Mouse (Mus musculus) CH12.LX (cell line): Measurements from ENCODE around the gene Mmgt2. TPM values are rescaled to one million over a fixed set of nuclear protein-coding genes. Genes with fewer than 3 reads are reported as not detected.

ENCODE experiments used
- DNase-seq: peaks from one replicate; pipeline ENCODE4 v3.0.0-alpha.2; 2013; ENCODE audit errors: extremely low read depth
- H3K27ac ChIP-seq: 2 replicates; pipeline ENCODE4 v1.5.1; 2012; ENCODE audit warnings: low read depth, mild to moderate bottlenecking, control low read depth, moderate library complexity; ENCODE audit not compliant: insufficient read depth
- H3K27me3 ChIP-seq: replicated peaks from 2 replicates; pipeline ENCODE3; 2012; ENCODE audit warnings: inconsistent platforms
- H3K36me3 ChIP-seq, 2 experiments: replicated peaks in 1 of 2; 2 replicates each; pipeline versions ENCODE3 to v1.6.1; 2012; ENCODE audit warnings: inconsistent platforms in 1 of 2, low read length in 1 of 2, mild to moderate bottlenecking in 1 of 2, mixed read lengths in 1 of 2, moderate library complexity in 1 of 2; ENCODE audit not compliant: control insufficient read depth in 1 of 2, insufficient read depth in 1 of 2
- H3K4me1 ChIP-seq, 2 experiments: 2 replicates each; pipeline ENCODE4 v1.6.1; 2012; ENCODE audit warnings: inconsistent platforms in 1 of 2, moderate library complexity in 1 of 2; ENCODE audit not compliant: insufficient read depth in 2 of 2, control insufficient read depth in 1 of 2
- H3K4me2 ChIP-seq: 2 replicates; pipeline ENCODE4 v1.6.1; 2012; ENCODE audit warnings: low read depth, mild to moderate bottlenecking, control low read depth; ENCODE audit not compliant: poor library complexity, insufficient read depth, severe bottlenecking
- H3K4me3 ChIP-seq, 3 experiments: fragments of 150-350 bp in 1 of 3; sonication (generic) in 1 of 3; replicated peaks in 1 of 3; 2 replicates each; pipeline versions ENCODE3 to v1.5.1; 2011 to 2012; ENCODE audit warnings: low read depth in 2 of 3, low read length in 2 of 3, mild to moderate bottlenecking in 2 of 3, moderate library complexity in 2 of 3, control low read depth in 1 of 3, improper control_type of control experiment in 1 of 3, inconsistent platforms in 1 of 3, mixed read lengths in 1 of 3; ENCODE audit not compliant: poor library complexity in 1 of 3
- H3K79me2 ChIP-seq: replicated peaks from 2 replicates; pipeline ENCODE4 v1.6.1; 2012; ENCODE audit warnings: mild to moderate bottlenecking, moderate library complexity; ENCODE audit not compliant: control insufficient read depth, poor library complexity, insufficient read depth, severe bottlenecking; ENCODE audit errors: extremely low read depth
- H3K9ac ChIP-seq: 2 replicates; pipeline ENCODE4 v1.6.1; 2012; ENCODE audit warnings: low read depth, mild to moderate bottlenecking, control low read depth, moderate library complexity; ENCODE audit not compliant: insufficient read depth
- H3K9me3 ChIP-seq: replicated peaks from 2 replicates; pipeline ENCODE3; 2012; ENCODE audit warnings: low read length, inconsistent platforms, mixed read lengths
- BHLHE40 ChIP-seq: IDR thresholded peaks from 2 replicates; pipeline ENCODE4 v1.6.1; 2011; ENCODE audit warnings: mild to moderate bottlenecking, low read depth, low read length, improper control_type of control experiment
- CHD1 ChIP-seq: IDR thresholded peaks from 2 replicates; pipeline ENCODE4 v1.6.1; 2012; ENCODE audit warnings: low read depth, low read length, improper control_type of control experiment, inconsistent platforms
- CHD2 ChIP-seq: IDR thresholded peaks from 2 replicates; pipeline ENCODE4 v1.6.1; 2011; ENCODE audit warnings: low read length, improper control_type of control experiment
- CTCF ChIP-seq, 2 experiments: IDR thresholded peaks in 1 of 2; conservative IDR thresholded peaks in 1 of 2; 2 replicates each; pipeline ENCODE4 v1.5.1; 2011 to 2012; ENCODE audit warnings: low read depth in 2 of 2, low read length in 2 of 2, improper control_type of control experiment in 1 of 2, inconsistent platforms in 1 of 2, mild to moderate bottlenecking in 1 of 2, moderate library complexity in 1 of 2
- ETS1 ChIP-seq: conservative IDR thresholded peaks from 2 replicates; pipeline ENCODE4 v1.6.1; 2012; ENCODE audit warnings: low read depth, mild to moderate bottlenecking, inconsistent platforms, low read length, improper control_type of control experiment, moderate library complexity
- GABPA ChIP-seq: IDR thresholded peaks from 2 replicates; pipeline ENCODE4 v1.6.1; 2012; ENCODE audit warnings: low read depth, low read length, improper control_type of control experiment, inconsistent platforms; ENCODE audit not compliant: insufficient replicate concordance
- IRF4 ChIP-seq: IDR thresholded peaks from 2 replicates; pipeline ENCODE4 v1.6.1; 2014; ENCODE audit warnings: low read depth, mild to moderate bottlenecking, inconsistent platforms, low read length, improper control_type of control experiment
- JUN ChIP-seq: IDR thresholded peaks from 2 replicates; pipeline ENCODE4 v1.6.1; 2011; ENCODE audit warnings: low read depth, mild to moderate bottlenecking, low read length, improper control_type of control experiment, moderate library complexity; ENCODE audit not compliant: insufficient read depth
- JUND ChIP-seq: conservative IDR thresholded peaks from 2 replicates; pipeline ENCODE4 v1.6.1; 2011; ENCODE audit warnings: low read depth, low read length, improper control_type of control experiment
- MAX ChIP-seq: IDR thresholded peaks from 2 replicates; pipeline ENCODE4 v1.6.1; 2011; ENCODE audit warnings: low read length, improper control_type of control experiment
- MAZ ChIP-seq: IDR thresholded peaks from 2 replicates; pipeline ENCODE4 v1.6.1; 2012; ENCODE audit warnings: low read depth, mild to moderate bottlenecking, inconsistent platforms, low read length, improper control_type of control experiment, moderate library complexity
- MEF2A ChIP-seq: IDR thresholded peaks from 2 replicates; pipeline ENCODE4 v1.6.1; 2014; ENCODE audit warnings: low read depth, mild to moderate bottlenecking, inconsistent platforms, low read length, improper control_type of control experiment, borderline replicate concordance
- MXI1 ChIP-seq: IDR thresholded peaks from 2 replicates; pipeline ENCODE4 v1.6.1; 2011; ENCODE audit warnings: mild to moderate bottlenecking, low read depth, low read length, improper control_type of control experiment
- MYC ChIP-seq: IDR thresholded peaks from 2 replicates; pipeline ENCODE4 v1.6.1; 2011; ENCODE audit warnings: low read depth, mild to moderate bottlenecking, improper control_type of control experiment, low read length
- NELFE ChIP-seq: IDR thresholded peaks from 2 replicates; pipeline ENCODE4 v1.6.1; 2011; ENCODE audit warnings: low read depth, low read length, improper control_type of control experiment
- PAX5 ChIP-seq: IDR thresholded peaks from 2 replicates; pipeline ENCODE4 v1.6.1; 2012; ENCODE audit warnings: low read length, inconsistent platforms, mixed read lengths
- POLR2A ChIP-seq: IDR thresholded peaks from 2 replicates; pipeline ENCODE4 v1.6.1; 2011; ENCODE audit warnings: low read depth, mild to moderate bottlenecking, improper control_type of control experiment, low read length
- SMC3 ChIP-seq: IDR thresholded peaks from 2 replicates; pipeline ENCODE4 v1.6.1; 2011; ENCODE audit warnings: low read depth, low read length, improper control_type of control experiment
- TBP ChIP-seq: conservative IDR thresholded peaks from 2 replicates; pipeline ENCODE4 v1.6.1; 2011; ENCODE audit warnings: low read depth, low read length, improper control_type of control experiment
- UBTF ChIP-seq: IDR thresholded peaks from 2 replicates; pipeline ENCODE4 v1.6.1; 2012; ENCODE audit warnings: low read depth, mild to moderate bottlenecking, inconsistent platforms, low read length, improper control_type of control experiment, moderate library complexity
- ZC3H11A ChIP-seq: IDR thresholded peaks from 2 replicates; pipeline ENCODE4 v1.6.1; 2012; ENCODE audit warnings: low read depth, mild to moderate bottlenecking, inconsistent platforms, low read length, improper control_type of control experiment
- ZMIZ1 ChIP-seq: IDR thresholded peaks from 2 replicates; pipeline ENCODE4 v1.6.1; 2012; ENCODE audit warnings: low read depth, mild to moderate bottlenecking, inconsistent platforms, low read length, improper control_type of control experiment
- ZNF384 ChIP-seq: IDR thresholded peaks from 2 replicates; pipeline ENCODE4 v1.6.1; 2012; ENCODE audit warnings: low read depth, low read length, improper control_type of control experiment, inconsistent platforms
- dilution Hi-C: fragments of 300-500 bp; cut with MboI; formaldehyde crosslinking; loops from 2 replicates; pipeline ENCODE4 v1.14.3; 2020; ENCODE audit warnings: low sequenced_read_pairs; ENCODE audit not compliant: extremely low pct_unique_long_range_greater_than_20kb, extremely low pct_ligation_motif_present
- in situ Hi-C: fragments of 300-500 bp; cut with MboI; formaldehyde crosslinking; loops from 3 replicates; pipeline ENCODE4 v1.14.3; 2019; ENCODE audit warnings: low sequenced_read_pairs, low pct_ligation_motif_present, low pct_unique_long_range_greater_than_20kb, mixed read lengths
- polyA plus RNA-seq: library from polyadenylated mRNA; unstranded; fragments of >175 nt; gene quantifications from 2 replicates; pipeline ENCODE4 v1.2.1, GENCODE M21; 2012; ENCODE audit warnings: low read depth; ENCODE audit not compliant: insufficient read length
- total RNA-seq, 2 experiments: library from RNA; depleted of rRNA; stranded (reverse); fragments of 300-350 nt in 1 of 2; fragments of >200 nt in 1 of 2; gene quantifications; 2 replicates each; pipeline ENCODE4 v1.2.3; 2012 to 2014

Gene Mmgt2
- total and polyA plus RNA-seq, 3 experiments: 49.2 to 65.9 (median 60.7) TPM

DNA sequence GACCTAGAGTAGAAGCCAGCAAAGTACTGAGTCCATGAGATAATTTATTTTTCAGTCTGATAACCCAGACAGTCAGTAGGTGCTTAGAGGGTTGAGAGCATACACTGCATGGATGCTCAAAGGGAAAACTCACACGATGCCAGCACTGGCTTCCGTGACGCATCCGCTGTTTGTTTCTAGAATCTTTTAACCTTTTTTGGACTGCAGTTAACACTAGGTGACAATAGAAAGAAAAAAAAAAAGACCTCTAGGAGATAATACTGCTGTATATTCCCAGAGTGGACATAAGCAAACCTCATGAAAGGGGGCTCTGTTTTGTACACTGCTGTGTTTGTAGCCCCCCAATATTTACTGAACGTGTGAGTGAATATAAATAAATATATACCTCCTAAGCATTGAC, 20.5 kb downstream of the Mmgt2 start:
- dilution Hi-C loops: no loop called here
- no peak for TF ChIP-seq SMC3
- no peak for TF ChIP-seq MYC
- no peak for TF ChIP-seq GABPA
- TF ChIP-seq MAX: no peak
- TF ChIP-seq NELFE: no peak
- no peak for TF ChIP-seq POLR2A
- TF ChIP-seq MXI1: no peak
- no peak for TF ChIP-seq ETS1
- TF ChIP-seq, all 38 proteins: peak for 0
- in situ Hi-C loops: no loop called here
- peaks cover 25 to 34% of the 10 kb centered on the region in 2 experiments for H3K36me3 ChIP-seq
- peaks cover 4 to 7% of the 10 kb centered on the region in 2 experiments; a peak in 3 of 4 replicates for H3K4me1 ChIP-seq
- no peak overlapping the region for H3K27ac ChIP-seq
- no peak overlapping the region for H3K9ac ChIP-seq
- no peaks in the 10 kb centered on the region for H3K9me3 ChIP-seq
- no peak overlapping the region for H3K4me3 ChIP-seq
- H3K79me2 ChIP-seq: no peaks in the 10 kb centered on the region
- DNase-seq: no peak
- H3K4me2 ChIP-seq: no peak overlapping the region
- H3K27me3 ChIP-seq: no peaks in the 10 kb centered on the region

DNA sequence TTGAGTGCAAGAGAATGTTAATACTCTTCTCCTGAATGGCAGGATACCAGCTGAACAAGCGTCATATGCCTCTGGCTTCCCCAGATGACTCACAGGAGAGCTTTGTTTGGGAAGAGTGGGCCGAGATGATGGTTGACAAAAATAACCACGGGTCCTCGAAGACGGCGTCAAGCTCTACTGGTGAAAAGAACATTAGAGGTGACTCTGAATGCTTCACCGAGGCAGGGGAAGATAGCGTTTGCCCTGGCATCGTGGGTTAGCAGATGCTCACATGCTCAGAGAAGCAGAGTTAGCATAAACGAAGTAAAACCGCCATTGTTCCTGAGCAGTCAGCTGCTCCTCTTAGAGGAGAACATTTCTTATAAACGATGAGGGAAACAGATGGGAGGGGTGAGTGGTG, 21.0 kb downstream of the Mmgt2 start:
- Histone ChIP-seq H3K27ac (no peak overlapping the region), H3K27me3 (no peaks in the 10 kb centered on the region), H3K79me2 (no peaks in the 10 kb centered on the region), H3K36me3 (peaks cover 21 to 30% of the 10 kb centered on the region in 2 experiments), H3K4me2 (no peak overlapping the region), H3K9me3 (no peaks in the 10 kb centered on the region), H3K4me3 (no peak overlapping the region), H3K9ac (no peak overlapping the region), H3K4me1 (peaks cover 4 to 7% of the 10 kb centered on the region in 2 experiments; a peak in 3 of 4 replicates)
- in situ Hi-C loops: no loop called here
- no peak for DNase-seq
- TF ChIP-seq ZC3H11A: no peak
- no peak for TF ChIP-seq JUND
- no peak for TF ChIP-seq ZNF384
- no peak for TF ChIP-seq TBP
- TF ChIP-seq CHD1: no peak
- TF ChIP-seq POLR2A: no peak
- no peak for TF ChIP-seq MXI1
- no peak for TF ChIP-seq MEF2A
- TF ChIP-seq UBTF: no peak
- no peak for TF ChIP-seq PAX5
- TF ChIP-seq ZMIZ1: no peak
- TF ChIP-seq JUN: no peak
- TF ChIP-seq CHD2: no peak
- TF ChIP-seq ETS1: no peak
- TF ChIP-seq IRF4: no peak
- no peak for TF ChIP-seq GABPA
- TF ChIP-seq MYC: no peak
- no peak for TF ChIP-seq BHLHE40
- no peak for TF ChIP-seq MAZ
- no peak for TF ChIP-seq CTCF (conservative IDR thresholded peaks at IDR 0.05 in 1 of 2, IDR thresholded peaks at IDR 0.05 in 1 of 2; ENCODE audit: low read depth in 2 of 2, low read length in 2 of 2)
- dilution Hi-C loops: no loop called here
